Mouse (Mus musculus) brain, embryonic 14.5 days (tissue): Measurements from ENCODE around the gene Timmdc1. TPM values are rescaled to one million over a fixed set of nuclear protein-coding genes. Genes with fewer than 3 reads are reported as not detected.

Experiments
- DNase-seq: peaks from one replicate; pipeline ENCODE4 v3.0.0-alpha.2; 2011; ENCODE audit warnings: low read depth
- CTCF ChIP-seq: fragments of 200-500 bp; IDR thresholded peaks from 2 replicates; pipeline ENCODE4 v1.5.1; 2012; ENCODE audit warnings: inconsistent platforms, mild to moderate bottlenecking, moderate library complexity, borderline replicate concordance; ENCODE audit not compliant: insufficient read depth, insufficient read length; ENCODE audit errors: extremely low read depth
- POLR2A ChIP-seq: fragments of 200-500 bp; IDR thresholded peaks from 2 replicates; pipeline ENCODE4 v1.6.1; 2012; ENCODE audit warnings: mild to moderate bottlenecking, inconsistent platforms, borderline replicate concordance; ENCODE audit not compliant: poor library complexity, insufficient read depth, insufficient read length, severe bottlenecking; ENCODE audit errors: extremely low read depth
- polyA plus RNA-seq: library from polyadenylated mRNA; depleted of rRNA; stranded (reverse); fragments of >200 nt; gene quantifications from 2 replicates; pipeline ENCODE4 v1.2.3, GENCODE M21; 2012

Gene Timmdc1
- polyA plus RNA-seq, 1 experiment, result 18.5 TPM

- TF ChIP-seq POLR2A (no peak), CTCF (no peak)
- DNase-seq, result no peak
Observed at GRCm38 (mm10) chr16:38472507-38472873, 50.0 kb downstream of the Timmdc1 start.

DNA sequence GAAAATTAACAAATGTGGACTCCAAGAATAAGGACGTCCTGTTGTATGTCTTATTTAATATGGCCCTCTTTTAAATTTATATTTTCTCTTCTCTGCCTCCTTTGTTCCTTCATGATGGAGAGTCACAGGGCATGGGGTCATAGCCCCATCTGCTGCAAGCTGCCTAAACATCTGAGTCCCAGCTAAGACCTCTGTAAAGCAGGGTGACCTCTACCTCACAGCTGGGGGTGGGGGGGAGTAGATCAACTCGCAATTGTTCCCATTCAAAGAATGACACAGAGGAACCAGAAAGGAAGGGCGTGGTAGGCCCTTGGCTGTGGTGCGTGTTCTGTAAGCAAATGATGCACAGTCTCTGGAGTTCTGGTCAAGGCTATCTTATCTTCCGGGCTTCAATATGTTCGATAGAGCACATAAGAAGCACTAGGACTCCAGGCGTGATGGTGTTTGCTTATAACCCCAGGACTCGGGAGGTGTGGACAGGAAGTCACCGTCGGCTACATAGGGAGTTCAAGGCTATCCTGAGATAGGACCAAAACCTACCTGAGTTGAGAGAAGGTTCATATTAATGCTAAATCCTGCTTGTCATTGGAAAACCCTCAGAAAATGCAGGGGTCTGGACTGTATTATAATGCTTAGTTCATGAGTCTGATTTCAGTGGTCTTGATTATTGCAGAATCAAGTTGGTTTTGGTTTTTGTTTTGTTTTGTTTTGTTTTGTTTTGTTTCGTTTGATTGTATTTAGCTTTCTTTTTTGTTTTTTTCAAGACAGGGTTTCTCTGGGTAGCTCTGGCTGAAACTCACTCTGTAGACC lies 50.6 kb downstream of the Timmdc1 start:
- no peak for TF ChIP-seq CTCF
- TF ChIP-seq POLR2A, result no peak
- DNase-seq, result no peak

DNA sequence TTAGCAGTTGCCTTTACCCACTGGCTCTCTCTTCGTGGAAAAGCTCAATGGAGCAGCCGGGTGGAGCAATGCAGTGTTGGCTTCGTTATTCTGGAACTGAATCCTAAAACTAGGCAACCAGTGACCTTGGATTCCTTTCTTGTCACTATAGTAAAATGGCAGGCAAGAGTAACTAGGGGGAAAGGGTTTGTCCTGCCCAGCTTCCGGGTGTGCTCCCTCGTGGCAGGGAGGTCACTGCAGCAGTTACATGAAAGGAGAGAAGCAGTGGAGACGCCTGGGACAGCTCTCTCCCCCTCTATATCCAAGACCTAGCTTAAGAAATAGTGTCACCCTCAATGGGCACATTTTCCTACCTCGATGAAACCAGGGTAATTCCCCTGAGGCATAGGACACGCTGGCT lies 53.0 kb downstream of the Timmdc1 start:
- DNase-seq, result no peak
- no peak for TF ChIP-seq CTCF
- no peak for TF ChIP-seq POLR2A

DNA sequence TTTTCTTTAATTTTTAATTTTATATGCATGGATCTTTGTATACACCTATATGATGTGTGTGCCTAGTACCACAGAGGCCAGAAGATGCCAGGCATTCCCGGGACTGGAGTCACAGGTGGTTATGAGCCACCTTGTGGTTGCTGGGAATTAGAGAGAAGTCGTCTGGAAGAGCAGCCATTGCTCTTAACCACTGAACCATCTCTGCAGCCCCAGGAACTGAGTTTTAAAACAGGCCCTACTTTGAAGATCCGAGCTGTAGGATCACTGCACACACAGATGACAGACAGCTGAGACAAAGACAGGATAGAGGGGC lies 53.8 kb downstream of the Timmdc1 start:
- TF ChIP-seq CTCF (no peak), POLR2A (no peak)

GRCm38 (mm10) chr16:38467917-38468705 lies 54.4 kb downstream of the Timmdc1 start:
- no peak for DNase-seq
- TF ChIP-seq CTCF, result no peak
- no peak for TF ChIP-seq POLR2A

More for the DNA sequence above, 53.8 kb downstream of the Timmdc1 start:
- DNase-seq, result no peak

DNA sequence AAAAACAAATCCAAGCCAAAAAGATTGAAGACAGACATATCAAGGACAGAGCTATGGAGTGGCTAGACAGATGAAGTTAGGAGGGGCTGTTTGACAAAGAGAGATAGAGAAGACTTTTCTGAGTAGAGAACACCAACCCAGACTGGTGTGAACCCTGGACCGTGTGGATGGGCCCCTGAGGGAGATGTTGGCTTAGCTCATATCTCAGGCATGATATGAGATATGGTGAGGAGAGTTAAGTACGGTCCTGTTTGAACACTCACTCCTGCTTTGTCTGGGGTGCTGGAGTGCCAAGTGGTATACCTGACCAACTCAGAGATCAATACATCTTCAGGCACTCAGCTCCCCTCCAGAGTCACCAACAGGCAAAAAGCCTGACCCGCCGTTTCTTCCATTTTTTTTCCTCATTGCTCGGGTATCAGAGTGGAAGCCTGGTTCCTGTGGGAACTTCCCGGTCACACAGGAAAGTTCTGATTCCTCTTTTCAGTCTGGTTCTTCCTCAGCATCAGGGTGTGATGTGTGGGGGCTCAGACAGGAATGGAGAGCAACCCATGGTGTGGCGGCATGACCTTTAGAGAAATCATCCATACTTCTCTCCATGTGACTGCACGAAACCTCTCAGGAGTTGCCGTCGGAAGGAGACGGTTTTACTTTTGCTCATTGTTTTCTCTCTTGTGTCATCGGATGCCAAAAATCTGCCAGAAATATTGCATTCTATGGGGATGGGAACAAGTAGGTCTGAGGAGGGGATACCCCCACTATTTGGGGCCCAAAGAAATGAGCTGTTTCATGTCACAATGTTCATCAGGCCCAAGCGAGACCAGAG lies 55.2 kb downstream of the Timmdc1 start:
- no peak for DNase-seq
- no peak for TF ChIP-seq POLR2A
- TF ChIP-seq CTCF, result no peak

DNA sequence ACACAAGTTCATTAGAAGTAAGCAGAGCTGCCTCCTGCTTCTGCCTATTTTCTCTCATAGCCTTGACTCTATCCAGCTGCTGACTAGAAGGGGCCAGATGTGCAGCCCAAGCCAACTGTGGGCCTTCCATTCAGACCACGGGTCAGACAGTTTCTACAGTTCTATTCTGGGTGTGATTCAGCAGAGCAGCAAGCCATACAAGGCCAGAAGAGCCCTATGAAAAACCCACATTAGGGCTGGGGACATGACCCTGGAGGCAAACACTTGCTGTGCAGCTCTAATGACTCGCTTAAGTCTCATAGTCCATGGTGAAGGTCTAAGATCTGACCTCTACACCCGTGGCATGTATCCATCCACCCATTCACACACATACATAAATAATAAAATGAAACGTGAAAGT lies 56.4 kb downstream of the Timmdc1 start:
- no peak for DNase-seq
- no peak for TF ChIP-seq CTCF
- TF ChIP-seq POLR2A, result no peak

DNA sequence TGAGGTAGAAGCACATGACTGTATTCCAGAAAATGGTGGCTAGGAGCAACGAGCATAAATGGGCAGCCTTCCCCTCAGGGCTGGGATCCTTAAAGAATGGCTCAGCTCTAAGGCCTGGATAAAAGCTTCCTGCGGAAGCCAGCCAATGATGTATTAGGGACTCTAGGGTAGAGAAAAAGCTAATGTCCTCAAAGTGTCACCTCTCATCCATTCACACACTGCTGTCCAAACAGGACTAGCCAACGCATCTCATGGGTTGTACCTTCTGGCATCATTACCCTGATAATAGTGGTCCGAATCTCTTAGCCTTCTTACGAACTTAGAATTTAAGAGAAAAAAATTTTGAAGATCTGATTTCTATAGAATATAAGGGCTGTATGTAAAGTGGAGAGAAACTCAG lies 59.2 kb downstream of the Timmdc1 start:
- TF ChIP-seq CTCF, result no peak
- TF ChIP-seq POLR2A, result no peak
- no peak for DNase-seq

DNA sequence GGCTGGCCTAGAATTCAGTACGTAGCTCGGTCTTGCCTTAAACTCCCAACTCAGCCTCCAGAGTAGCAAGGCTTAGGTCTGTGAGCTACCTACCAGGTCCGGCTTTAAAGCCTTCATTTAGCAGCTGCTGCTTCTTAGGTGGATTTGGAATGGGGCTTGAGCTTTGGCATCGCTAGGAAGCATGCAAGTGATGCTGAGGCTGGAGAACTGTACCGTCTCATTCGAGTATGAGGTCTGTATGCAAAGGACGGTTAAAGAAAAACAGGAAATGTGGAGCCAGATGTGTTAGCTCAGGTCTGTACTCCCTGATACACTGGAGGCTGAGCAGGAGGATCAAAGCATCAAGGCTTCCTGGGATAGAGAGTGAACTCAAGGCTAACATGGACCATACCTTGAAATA lies 60.3 kb downstream of the Timmdc1 start:
- DNase-seq, result no peak
- TF ChIP-seq POLR2A (no peak), CTCF (no peak)

DNA sequence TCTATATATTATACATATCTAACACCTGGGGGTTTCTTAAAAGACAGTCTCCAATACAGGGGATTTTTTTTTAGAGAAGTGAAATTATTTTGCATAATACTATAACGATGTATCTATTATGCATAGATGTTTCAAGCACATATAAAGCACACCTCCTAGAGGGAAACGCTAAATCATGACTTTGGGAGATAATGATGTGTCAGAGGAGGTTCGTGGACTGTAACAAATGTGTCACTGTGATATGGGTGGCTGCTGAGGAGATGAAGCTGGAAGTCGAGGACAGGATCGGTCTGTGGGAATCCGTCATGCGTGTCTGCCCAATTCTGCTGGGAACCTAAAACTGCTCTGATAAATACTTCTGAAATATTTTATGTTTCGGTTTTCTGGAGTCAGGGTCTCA lies 60.7 kb downstream of the Timmdc1 start:
- TF ChIP-seq POLR2A (no peak), CTCF (no peak)
- DNase-seq, result no peak

GRCm38 (mm10) chr16:38459990-38460389 lies 62.5 kb downstream of the Timmdc1 start:
- TF ChIP-seq CTCF, result no peak
- TF ChIP-seq POLR2A, result no peak

DNA sequence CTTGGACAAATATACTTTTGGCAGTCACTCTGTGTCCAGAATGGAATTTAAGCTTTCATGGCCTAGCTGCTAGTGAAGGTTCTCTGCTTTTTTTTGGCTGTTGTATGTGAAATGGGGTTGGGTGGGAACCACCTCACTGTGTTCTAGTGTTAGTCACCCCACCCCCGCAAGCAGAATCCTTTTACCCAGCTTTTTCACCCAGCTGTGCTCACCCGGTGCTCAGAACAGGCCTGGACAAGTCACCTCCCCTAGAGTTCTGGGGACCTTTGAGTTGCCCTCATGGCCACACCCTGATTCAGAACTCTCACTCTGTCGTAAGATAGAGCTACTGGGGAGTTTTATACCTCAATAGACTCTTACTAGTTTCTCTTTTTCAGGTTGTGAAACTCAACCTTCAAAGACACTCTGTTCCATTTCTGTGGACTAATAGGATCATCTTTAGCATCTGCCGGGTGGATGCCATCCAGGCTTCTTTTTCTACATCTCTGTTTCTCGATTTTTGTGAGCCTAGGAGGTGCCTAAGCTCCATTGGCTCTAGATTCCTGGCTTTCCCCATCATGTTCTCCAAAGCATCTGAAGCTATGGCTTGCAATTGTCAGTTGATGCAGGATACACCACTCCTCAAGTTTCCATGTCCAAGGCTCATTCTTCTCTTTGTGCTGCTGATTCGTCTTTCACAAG lies 63.7 kb downstream of the Timmdc1 start:
- DNase-seq, result no peak
- TF ChIP-seq CTCF, result no peak
- no peak for TF ChIP-seq POLR2A

More at GRCm38 (mm10) chr16:38459990-38460389, 62.5 kb downstream of the Timmdc1 start:
- no peak for DNase-seq
